Mouse (Mus musculus): ENCODE data around the gene Phf21b.
"Not testable (repeated sequence)": the region's sequence is repeated elsewhere in the genome, so short reads cannot be mapped to it uniquely, and the experiment has no call there.

The Phf21b gene

GRCm38 (mm10) chr15:84775421-84776174 lies 80.3 kb downstream of the Phf21b start:
- peak in 1 of 2 experiments; percentile 59 for DNase-seq (ENCODE audit: low spot score in 2 of 2)

GRCm38 (mm10) chr15:84772191-84773111 lies 83.4 kb downstream of the Phf21b start:
- DNase-seq (ENCODE audit: low spot score in 2 of 2), result no peak

- no peak for DNase-seq (ENCODE audit: low spot score in 2 of 2)
These were observed 86.1 kb downstream of the Phf21b start for GRCm38 (mm10) chr15:84769641-84770341.

- not testable (repeated sequence) for DNase-seq (ENCODE audit: low spot score in 2 of 2)
These were observed 87.3 kb downstream of the Phf21b start for GRCm38 (mm10) chr15:84768531-84768930.

- no peak for DNase-seq (ENCODE audit: low spot score in 2 of 2)
These were observed 89.2 kb downstream of the Phf21b start for GRCm38 (mm10) chr15:84766621-84767020.

GRCm38 (mm10) chr15:84763423-84763812 lies 92.4 kb downstream of the Phf21b start:
- no peak for DNase-seq (ENCODE audit: low spot score in 2 of 2)

- DNase-seq (ENCODE audit: low spot score in 2 of 2), result no peak
These were observed 93.0 kb downstream of the Phf21b start for GRCm38 (mm10) chr15:84762712-84763422.

- DNase-seq (ENCODE audit: low spot score in 2 of 2), result peak in 1 of 2 experiments; percentile 35
These were observed 97.4 kb downstream of the Phf21b start for GRCm38 (mm10) chr15:84758493-84758892.

GRCm38 (mm10) chr15:84756426-84756825 lies 99.4 kb downstream of the Phf21b start:
- peak; percentile 57 to 64 for DNase-seq (ENCODE audit: low spot score in 2 of 2)

GRCm38 (mm10) chr15:84754987-84755386 lies 100.9 kb downstream of the Phf21b start:
- DNase-seq (ENCODE audit: low spot score in 2 of 2), result peak; percentile 69 to 83

- no peak for DNase-seq (ENCODE audit: low spot score in 2 of 2)
These were observed 110.0 kb downstream of the Phf21b start for GRCm38 (mm10) chr15:84745831-84746230.

GRCm38 (mm10) chr15:84744308-84744707 lies 111.5 kb downstream of the Phf21b start:
- no peak for DNase-seq (ENCODE audit: low spot score in 2 of 2)

GRCm38 (mm10) chr15:84743347-84743746 lies 112.5 kb downstream of the Phf21b start:
- DNase-seq (ENCODE audit: low spot score in 2 of 2), result no peak

- no peak for DNase-seq (ENCODE audit: low spot score in 2 of 2)
These were observed 114.3 kb downstream of the Phf21b start for GRCm38 (mm10) chr15:84741573-84741972.

- DNase-seq (ENCODE audit: low spot score in 2 of 2), result no peak
These were observed 117.6 kb downstream of the Phf21b start for GRCm38 (mm10) chr15:84738246-84738645.

GRCm38 (mm10) chr15:84736994-84737346 lies 118.9 kb downstream of the Phf21b start:
- no peak for DNase-seq (ENCODE audit: low spot score in 2 of 2)

- DNase-seq (ENCODE audit: low spot score in 2 of 2), result peak; percentile 50 to 65
These were observed 119.4 kb downstream of the Phf21b start for GRCm38 (mm10) chr15:84736346-84736993.
